31 mouse cellular contexts compared by ENCODE assay signal in genomic region chr1:51743756-51744425, GRCm38 (mm10).
DNase-seq lines count a peak whose midpoint lies in the region; ATAC-seq lines count a peak whose summit lies in the region.
"Had no signal": no experiment of that assay in that cellular context is flagged by ENCODE, and none has a peak within 500 bp of the region (broad histone marks: within the 10 kb centered on the region; RNA-seq: fewer than 3 reads in every experiment).

No protein-coding gene starts in this region.

- H3K27me3 ChIP-seq in limb, embryonic 11.5 days (ENCODE audit: control insufficient read depth, insufficient read depth, low read length), result no peaks in the 10 kb centered on the region
- no peaks in the 10 kb centered on the region for H3K27me3 ChIP-seq in limb, embryonic 10.5 days (ENCODE audit: low read depth, poor library complexity, severe bottlenecking)
- H3K27me3 ChIP-seq: embryonic facial prominence, embryonic 13.5 days; heart, embryonic 15.5 days; hindbrain, embryonic 12.5 days; limb, embryonic 12.5 days; liver, embryonic 15.5 days; neural tube, embryonic 13.5 days; stomach, embryonic 15.5 days had no signal

- no peak overlapping the region for H3K27ac ChIP-seq in limb, embryonic 11.5 days (replicated peaks; ENCODE audit: low read depth, low read length)
- H3K27ac ChIP-seq in limb, embryonic 10.5 days, result no peak overlapping the region
- H3K27ac ChIP-seq: embryonic facial prominence, embryonic 13.5 days; heart, embryonic 10.5 days; heart, embryonic 15.5 days; hindbrain, embryonic 12.5 days; hindbrain, postnatal 0 days; kidney, postnatal 0 days; limb, embryonic 12.5 days; liver, embryonic 15.5 days; midbrain, embryonic 10.5 days; neural tube, embryonic 13.5 days; stomach, embryonic 15.5 days had no signal

- no peak overlapping the region for H3K9ac ChIP-seq in limb, embryonic 11.5 days (ENCODE audit: low read length)
- H3K9ac ChIP-seq: embryonic facial prominence, embryonic 13.5 days; heart, embryonic 15.5 days; hindbrain, embryonic 12.5 days; limb, embryonic 12.5 days; liver, embryonic 15.5 days; lung, embryonic 14.5 days; neural tube, embryonic 13.5 days; stomach, embryonic 15.5 days had no signal

- no peaks in the 10 kb centered on the region for H3K9me3 ChIP-seq in limb, embryonic 11.5 days (ENCODE audit: control insufficient read depth, low read length)
- H3K9me3 ChIP-seq in limb, embryonic 10.5 days (replicated peaks), result no peaks in the 10 kb centered on the region
- H3K9me3 ChIP-seq: embryonic facial prominence, embryonic 13.5 days; heart, embryonic 10.5 days; heart, embryonic 15.5 days; hindbrain, embryonic 12.5 days; limb, embryonic 12.5 days; liver, embryonic 15.5 days; midbrain, embryonic 10.5 days; neural tube, embryonic 13.5 days; stomach, embryonic 15.5 days had no signal

- H3K4me3 ChIP-seq in limb, embryonic 11.5 days (ENCODE audit: low read depth, low read length), result no peak overlapping the region
- no peak overlapping the region for H3K4me3 ChIP-seq in limb, embryonic 10.5 days
- H3K4me3 ChIP-seq: embryonic facial prominence, embryonic 13.5 days; heart, embryonic 10.5 days; heart, embryonic 15.5 days; hindbrain, embryonic 12.5 days; limb, embryonic 12.5 days; liver, embryonic 15.5 days; midbrain, embryonic 10.5 days; myocyte; neural tube, embryonic 13.5 days; stomach, embryonic 15.5 days had no signal

- DNase-seq in adrenal gland, postnatal 14 days, result peak; percentile 46
- no peak for DNase-seq in adrenal gland, adult 18-20 months (ENCODE audit: low spot score in 2 of 2)
- peak; percentile 18 for DNase-seq in limb, embryonic 11.5 days (ENCODE audit: low spot score)
- no peak for DNase-seq in limb, embryonic 10.5 days (ENCODE audit: low spot score)
- peak; percentile 50 for DNase-seq in ZHBTc4 (ENCODE audit: low read depth, low spot score)
- DNase-seq in spleen, adult 12 weeks (ENCODE audit: low spot score), result no peak
- DNase-seq: adrenal gland, adult 2 months; cerebellum, adult 18-20 months; cerebellum, postnatal 10 days; gastrocnemius, postnatal 14 days; kidney, adult 8-10 months; kidney, postnatal 4 days; lung, embryonic 14.5 days; lung, postnatal 14 days; right cerebral cortex, postnatal 14 days; thymus, postnatal 25 days had no signal

- no peak for ATAC-seq in limb, embryonic 11.5 days (ENCODE audit: insufficient number of reproducible peaks, low FRiP score, low TSS enrichment, low read depth)
- ATAC-seq in activated CD4-positive, CD25-positive, alpha-beta regulatory T cell, adult 4 months, result no peak
- ATAC-seq: hindbrain, postnatal 0 days; intestine, embryonic 16.5 days; midbrain, embryonic 16.5 days had no signal

- peaks cover 4% of the 10 kb centered on the region; the same call in 1 of the 2 replicates for H3K36me3 ChIP-seq in limb, embryonic 11.5 days (ENCODE audit: control insufficient read depth, insufficient read depth, low read length)
- peaks cover 52% of the 10 kb centered on the region for H3K36me3 ChIP-seq in limb, embryonic 10.5 days
- H3K36me3 ChIP-seq: heart, embryonic 10.5 days; heart, embryonic 15.5 days; liver, embryonic 15.5 days; stomach, embryonic 15.5 days had no signal

- H3K4me1 ChIP-seq in limb, embryonic 11.5 days (ENCODE audit: control insufficient read depth, insufficient read depth, low read length), result no peaks in the 10 kb centered on the region
- H3K4me1 ChIP-seq in limb, embryonic 10.5 days, result 0 out of 2 replicates have a peak, but pooled peaks cover 5% of the 10 kb centered on the region
- H3K4me1 ChIP-seq: limb, embryonic 12.5 days; stomach, embryonic 15.5 days had no signal

- no peak overlapping the region for H3K4me2 ChIP-seq in limb, embryonic 11.5 days (ENCODE audit: low read depth, severe bottlenecking)
- H3K4me2 ChIP-seq: embryonic facial prominence, embryonic 13.5 days; heart, embryonic 15.5 days; hindbrain, embryonic 12.5 days; limb, embryonic 12.5 days; liver, embryonic 15.5 days; lung, embryonic 14.5 days; neural tube, embryonic 13.5 days; stomach, embryonic 15.5 days had no signal

- WGBS in limb, embryonic 11.5 days, result 93% methylated on average over 3 of the region's 3 CpGs
- WGBS in limb, embryonic 10.5 days, result 93% methylated on average over 3 of the region's 3 CpGs

Comparison
In these comparisons a context has a peak if more than half of its experiments do, and no peak if none do; other contexts are left out.
1. DNase-seq: peak in adrenal gland, postnatal 14 days (single experiment), limb, embryonic 11.5 days (single experiment) and ZHBTc4 (single experiment); none in adrenal gland, adult 18-20 months (0 of 2), limb, embryonic 10.5 days (single experiment) and spleen, adult 12 weeks (single experiment).